Mouse (Mus musculus): Measurements from ENCODE around the gene Mei4. TPM values are rescaled to one million over a fixed set of nuclear protein-coding genes. Genes with fewer than 3 reads are reported as not detected.

Mei4 gene
- total RNA-seq, 2 experiments from 2014 or later = not detected

DNA sequence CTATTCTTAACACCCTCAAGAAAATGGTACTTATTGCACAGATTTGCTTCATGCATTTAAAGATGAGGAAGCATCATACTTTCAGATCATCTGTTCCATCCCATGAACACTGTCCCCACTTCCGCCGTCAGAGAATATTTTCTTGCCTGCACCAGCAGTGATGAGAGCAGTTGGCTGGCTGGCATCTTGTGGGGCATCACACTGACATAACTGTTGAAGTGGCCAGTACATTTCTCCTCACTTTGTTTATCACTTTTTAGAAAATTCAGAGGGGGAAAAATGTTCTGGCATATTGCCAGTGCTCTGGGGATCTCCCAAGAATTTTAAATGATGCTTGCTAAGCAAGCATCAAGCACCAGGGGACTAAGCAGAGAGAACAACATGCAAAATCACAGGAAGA, 251.4 kb downstream of the Mei4 start:
- intact Hi-C loops (cut with DNase I) = no loop called here
- DNase-seq = no peak

DNA sequence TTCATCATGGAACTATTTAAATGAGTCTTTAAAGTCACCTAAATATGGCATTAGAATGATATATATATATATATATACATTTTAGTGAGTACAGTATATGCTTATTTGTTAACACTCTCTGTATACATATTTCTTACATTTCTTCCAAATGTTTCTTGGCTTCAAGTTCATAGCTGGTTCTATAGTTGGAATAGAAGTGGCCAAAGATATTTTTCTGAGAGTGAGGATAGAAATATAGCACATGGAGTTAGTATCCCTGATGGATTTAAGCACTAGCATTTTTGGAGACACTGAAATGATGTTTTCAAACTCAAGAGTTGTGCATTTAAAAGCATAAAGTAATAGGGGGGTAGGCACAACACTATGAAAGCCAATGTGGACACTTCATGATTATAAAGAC, 272.6 kb downstream of the Mei4 start:
- no peak for DNase-seq
- intact Hi-C loops (cut with DNase I) = no loop called here

DNA sequence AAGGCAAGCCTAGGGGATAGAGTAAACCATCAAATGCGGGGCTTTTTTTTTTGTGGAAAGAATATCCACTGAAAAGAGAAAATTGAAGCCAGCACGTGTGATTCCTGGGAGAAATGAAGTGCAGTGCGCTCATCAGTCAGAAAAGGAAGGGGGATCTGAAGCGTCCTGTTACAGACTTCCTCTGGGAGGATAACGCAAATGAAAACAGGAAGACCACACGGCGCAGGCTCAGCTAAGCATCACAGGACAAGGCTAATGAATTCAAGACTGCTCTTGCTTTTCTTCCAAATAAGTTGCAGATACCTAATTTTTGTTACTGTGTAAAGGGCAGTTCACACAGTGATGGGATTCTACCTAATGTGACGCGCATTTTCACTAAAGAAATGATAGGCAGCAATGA, 296.7 kb downstream of the Mei4 start:
- DNase-seq = no peak
- intact Hi-C loops (cut with DNase I) = no loop called here

DNA sequence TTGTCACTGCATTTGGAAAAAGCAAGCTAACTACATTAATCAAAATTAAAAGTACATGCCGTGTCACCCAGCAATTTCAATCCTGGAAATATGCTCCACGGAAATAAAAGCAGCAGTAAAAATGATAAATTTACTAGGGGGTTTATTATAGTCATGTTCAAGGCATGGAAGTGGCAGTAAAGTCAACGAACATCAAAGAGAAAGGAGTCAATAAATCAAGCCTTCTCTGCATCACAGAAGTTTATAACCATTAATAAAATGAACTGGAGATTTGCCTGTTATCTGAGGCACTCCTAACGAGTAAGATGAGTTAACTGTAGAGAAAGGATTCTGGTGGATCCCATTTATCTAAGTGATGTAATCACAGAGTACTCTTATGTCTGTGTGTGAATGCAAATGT, 298.9 kb downstream of the Mei4 start:
- no peak for DNase-seq
- intact Hi-C loops (cut with DNase I) = no loop called here

DNA sequence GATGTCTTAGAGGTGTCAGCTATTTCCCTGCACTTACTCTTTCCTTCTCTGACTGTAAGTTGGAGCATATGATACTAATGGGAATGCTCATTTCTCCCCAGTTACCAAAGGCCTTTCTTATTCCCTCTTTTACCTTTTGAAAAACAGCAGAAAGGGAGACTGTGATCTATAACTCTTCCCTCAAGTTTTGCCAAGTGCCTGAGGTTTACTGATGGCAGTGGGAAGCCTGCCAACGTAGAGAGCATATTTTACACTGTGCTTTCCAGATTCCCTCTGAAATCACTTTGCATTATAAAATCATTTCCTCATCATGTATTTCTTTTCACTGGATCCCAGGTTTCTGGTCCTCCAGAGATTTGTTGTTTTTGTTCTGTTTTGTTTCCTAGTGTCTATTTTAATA, 354.5 kb downstream of the Mei4 start:
- DNase-seq = no peak
- intact Hi-C loops (cut with DNase I) = no loop called here

DNA sequence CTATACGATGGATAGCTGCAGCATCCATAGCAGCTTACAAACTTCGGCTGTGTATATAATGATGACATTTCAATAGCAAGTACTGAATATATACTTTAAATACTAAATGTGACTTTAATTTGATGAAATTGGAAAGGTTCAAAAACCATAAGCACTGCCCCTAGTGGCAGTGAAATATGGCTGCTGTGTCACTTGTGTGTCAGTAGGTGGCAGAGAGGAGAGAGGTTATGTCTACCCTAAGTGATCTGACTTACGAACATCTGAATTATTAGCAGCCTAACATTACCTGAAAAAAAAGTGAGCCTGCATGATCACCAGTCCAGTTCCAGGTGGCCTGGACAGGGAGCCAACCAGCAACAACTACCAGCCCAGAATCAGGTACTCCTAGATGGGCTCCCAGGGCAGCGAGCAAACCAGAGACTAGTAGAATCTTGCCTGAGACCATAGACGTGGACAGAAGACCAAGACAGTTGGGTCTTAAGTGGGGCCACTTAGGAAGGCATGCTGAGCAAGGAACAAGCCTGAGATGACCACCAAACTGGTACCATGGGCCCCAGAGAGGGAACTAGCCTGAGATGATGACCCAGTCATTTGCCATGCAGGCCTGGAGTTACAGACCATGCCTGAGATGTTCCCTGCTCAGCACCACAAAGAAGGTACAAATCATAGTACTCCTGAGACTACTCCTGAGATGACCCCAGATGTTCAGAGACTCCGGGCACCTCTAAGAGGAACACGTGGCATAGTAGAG, 384.4 kb downstream of the Mei4 start:
- intact Hi-C loops (cut with DNase I) = no loop called here
- DNase-seq = no peak

Other genes with a start within 250 kb of the Mei4 start
- gene Htr1b, start 229.8 kb upstream of the Mei4 start, total RNA-seq (2021) = under 1 TPM in 1 of 2 experiments, not detected in 1; 0.10 TPM

Data from gastrocnemius, postnatal 36 days (tissue).